Mouse (Mus musculus) megakaryocyte, embryonic 14.5 days (primary cell): Measurements from ENCODE around the gene Agk.

Source experiments
- FLI1 ChIP-seq: IDR thresholded peaks from 2 replicates; pipeline ENCODE4 v1.6.1; 2012; ENCODE audit warnings: low read length, inconsistent platforms, mixed read lengths
- GATA1 ChIP-seq: IDR thresholded peaks from 3 replicates; pipeline ENCODE4 v1.6.1; 2012; ENCODE audit warnings: mixed read lengths, low read length, inconsistent platforms, borderline replicate concordance

DNA sequence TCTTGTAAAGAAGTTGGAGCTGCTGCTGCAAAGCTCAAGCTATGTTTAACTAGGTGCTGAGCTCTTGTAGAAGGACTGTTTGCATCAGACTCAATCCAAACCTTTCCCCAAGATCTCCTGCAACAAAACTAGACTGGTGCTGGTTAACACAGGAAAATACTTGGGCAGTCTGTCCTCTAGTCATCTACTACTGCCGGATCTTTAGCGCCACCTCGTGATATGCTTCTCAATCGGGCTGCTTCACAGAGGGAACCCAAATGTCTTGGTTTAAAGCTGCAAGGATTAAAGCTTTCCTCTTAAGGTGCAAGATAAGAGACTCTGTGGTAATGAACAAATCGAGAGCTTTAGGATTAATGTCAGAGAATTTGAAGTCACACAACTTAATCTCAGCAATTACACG is 21.6 kb upstream of the Agk start:
- TF ChIP-seq GATA1, result no peak
- no peak for TF ChIP-seq FLI1
